Mouse (Mus musculus) kidney, postnatal 25 days (tissue): Measurements from ENCODE around the gene Tas2r118.

ENCODE experiments used
- DNase-seq, 2 experiments: peaks; one replicate each; pipeline ENCODE4 v3.0.0; 2021; ENCODE audit warnings: mixed read lengths in 2 of 2

Tas2r118 gene

GRCm38 (mm10) chr6:23969960-23970359, at the start of gene Tas2r118:
TSS of gene Tas2r118 (minus strand) at chr6:23970060.
- no peak for DNase-seq

DNA sequence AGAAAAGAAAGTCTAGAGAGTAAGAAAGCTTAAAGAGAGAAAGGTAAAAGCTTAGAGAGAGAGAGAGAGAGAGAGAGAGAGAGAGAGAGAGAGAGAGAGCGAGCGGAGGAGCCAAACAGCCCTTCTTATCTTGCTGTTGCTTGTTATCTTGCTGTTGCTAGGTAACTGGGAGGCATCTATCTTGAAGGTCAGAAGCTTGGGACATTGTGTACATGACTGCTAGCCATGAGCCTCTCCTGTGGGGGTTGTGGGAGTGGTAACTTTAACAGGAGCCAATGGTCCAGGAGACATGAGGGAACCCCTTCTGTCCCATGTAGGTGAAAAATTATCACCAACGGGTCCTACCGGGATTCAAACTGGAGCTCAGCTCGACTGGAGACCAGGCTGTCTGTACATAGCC, 48.5 kb upstream of the Tas2r118 start:
- DNase-seq, result no peak

GRCm38 (mm10) chr6:23993276-23993675, 23.4 kb upstream of the Tas2r118 start:
- DNase-seq, result no peak

DNA sequence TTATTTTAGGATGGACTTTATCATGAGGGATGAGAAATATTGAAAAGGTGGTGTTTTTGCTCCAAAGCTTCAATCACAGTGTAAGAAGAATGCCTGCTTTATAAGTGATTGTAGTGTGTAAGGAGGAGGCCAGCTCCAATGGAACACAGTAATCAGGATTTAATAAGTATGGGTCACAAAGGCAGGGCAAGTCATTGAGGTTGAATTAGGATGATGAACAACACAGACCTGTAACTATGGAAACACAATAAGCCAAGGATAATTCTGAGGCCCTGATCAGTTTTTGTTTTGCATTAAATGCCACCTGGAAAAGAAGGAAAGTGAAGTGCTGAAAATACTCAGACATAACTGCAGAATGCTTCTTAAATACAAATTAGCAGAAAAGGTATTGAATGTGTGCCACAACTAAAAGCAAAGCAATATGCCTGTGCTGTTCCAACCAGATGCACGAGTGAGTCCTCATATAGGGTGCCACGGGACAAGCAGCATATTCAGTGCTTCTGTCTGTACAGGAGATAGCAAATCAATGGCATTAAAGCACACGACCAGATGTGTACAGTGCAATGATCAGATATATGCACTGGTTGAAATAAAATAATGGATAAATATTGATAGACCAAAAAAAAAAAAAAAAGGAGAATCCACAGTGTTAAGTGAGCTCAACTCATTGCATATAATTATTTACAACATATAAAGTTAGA, 21.0 kb upstream of the Tas2r118 start:
- no peak for DNase-seq

GRCm38 (mm10) chr6:23986293-23986692, 16.4 kb upstream of the Tas2r118 start:
- no peak for DNase-seq

GRCm38 (mm10) chr6:23966980-23967379, 2.9 kb downstream of the Tas2r118 start:
- no peak for DNase-seq

GRCm38 (mm10) chr6:23965925-23966324, 3.9 kb downstream of the Tas2r118 start:
- no peak for DNase-seq

GRCm38 (mm10) chr6:23963741-23964140, 6.1 kb downstream of the Tas2r118 start:
- DNase-seq, result no peak

DNA sequence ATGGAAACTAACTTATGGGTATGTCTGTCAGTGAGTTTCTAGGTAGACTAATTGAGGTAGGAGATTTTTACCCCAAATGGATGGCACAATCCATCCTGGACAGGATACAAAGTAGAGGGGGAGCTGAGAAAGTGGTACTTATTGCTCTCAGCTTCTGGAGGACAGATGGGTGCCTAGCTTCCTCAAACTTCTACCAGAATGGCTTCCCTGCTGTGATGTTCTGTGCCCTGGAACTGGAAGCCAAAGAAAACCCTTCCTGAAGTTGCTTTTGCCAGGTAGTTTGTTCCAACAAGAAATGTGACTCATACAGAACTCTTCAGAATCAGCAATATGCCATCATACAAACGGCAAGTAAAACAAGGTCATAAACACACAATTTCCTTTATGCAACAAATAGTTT, 29.1 kb downstream of the Tas2r118 start:
- no peak for DNase-seq

- peak; percentile 19 to 44 for DNase-seq
Observed at GRCm38 (mm10) chr6:23938575-23939488, 31.0 kb downstream of the Tas2r118 start.

DNA sequence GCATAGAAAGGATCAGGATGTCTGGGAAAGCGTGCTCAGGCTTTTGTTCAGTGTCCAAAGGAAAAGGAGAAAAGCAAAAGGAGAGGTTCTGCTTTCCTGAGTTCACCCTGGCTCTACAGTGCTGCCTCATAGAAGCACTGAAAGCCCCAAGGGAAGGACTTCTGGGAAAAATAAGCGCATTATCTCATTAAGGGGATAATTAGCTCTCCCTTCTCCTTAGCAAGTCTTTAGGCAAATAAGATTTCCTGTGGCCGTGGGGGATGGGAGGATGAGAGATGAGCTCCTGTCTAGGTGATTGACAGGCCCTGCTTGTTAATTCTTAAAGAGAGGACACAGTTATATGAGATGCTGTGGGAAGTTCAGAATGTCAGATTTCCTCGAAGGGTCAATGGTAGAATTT, 33.4 kb downstream of the Tas2r118 start:
- DNase-seq, result no peak

DNA sequence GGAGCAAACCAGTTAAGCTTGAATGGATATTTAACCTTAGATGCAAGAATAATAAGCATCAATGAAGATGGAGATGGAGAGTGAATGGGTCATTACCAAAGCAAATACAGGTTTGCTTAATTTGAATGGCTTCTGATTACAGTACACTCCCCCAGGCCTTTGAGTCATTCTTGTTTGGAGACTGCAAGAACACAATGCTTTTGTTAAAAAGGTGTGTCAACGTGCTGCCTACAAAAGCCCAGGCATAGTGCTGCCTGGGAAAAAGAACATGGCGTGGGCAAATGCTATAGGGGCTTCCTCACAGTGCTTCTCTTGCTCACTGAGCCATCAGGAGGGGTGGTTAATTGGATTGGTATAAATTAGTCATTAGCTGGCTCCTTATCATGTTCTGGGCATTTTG, 46.1 kb downstream of the Tas2r118 start:
- no peak for DNase-seq
